Mouse (Mus musculus) bone marrow, adult 2 months (tissue): ENCODE measurements around the gene Fars2. TPM values are rescaled to one million over a fixed set of nuclear protein-coding genes. Genes with fewer than 3 reads are reported as not detected.

ENCODE experiments used
- H3K27ac ChIP-seq: fragments of 200-500 bp; 2 replicates; pipeline ENCODE4 v1.5.1; 2012; ENCODE audit warnings: low read depth, mild to moderate bottlenecking, control low read depth, inconsistent platforms, low read length; ENCODE audit not compliant: control insufficient read depth, poor library complexity, insufficient read depth
- H3K4me1 ChIP-seq: fragments of 200-500 bp; 2 replicates; pipeline ENCODE4 v1.6.1; 2011; ENCODE audit warnings: low read length; ENCODE audit not compliant: control insufficient read depth, insufficient read depth
- H3K4me3 ChIP-seq: fragments of 200-500 bp; replicated peaks from 2 replicates; pipeline ENCODE3; 2011; ENCODE audit warnings: mild to moderate bottlenecking, low read depth, low read length, control low read depth; ENCODE audit not compliant: control insufficient read depth
- CTCF ChIP-seq: fragments of 200-500 bp; IDR thresholded peaks from 2 replicates; pipeline ENCODE4 v1.5.1; 2011; ENCODE audit warnings: low read length, control low read depth; ENCODE audit not compliant: control insufficient read depth, insufficient read depth
- POLR2A ChIP-seq: fragments of 200-500 bp; IDR thresholded peaks from 2 replicates; pipeline ENCODE4 v1.6.1; 2011; ENCODE audit warnings: low read depth, mild to moderate bottlenecking, control low read depth, low read length, borderline replicate concordance; ENCODE audit not compliant: control insufficient read depth
- WGBS: fragments of 180-500 bp; shearing (Covaris S2); methylation state at CpG from one replicate; pipeline ENCODE4 v1.1.7; 2018; 5-methylcytosine and 5-hydroxymethylcytosine counted together
- polyA plus RNA-seq: library from polyadenylated mRNA; stranded (reverse); fragments of >200 nt; gene quantifications from 2 replicates; pipeline ENCODE4 v1.2.4, GENCODE M21; 2011; ENCODE audit warnings: low replicate concordance; ENCODE audit not compliant: missing spikeins, insufficient read depth, insufficient read length

Fars2 gene
- polyA plus RNA-seq, 1 experiment: 29.7 TPM

DNA sequence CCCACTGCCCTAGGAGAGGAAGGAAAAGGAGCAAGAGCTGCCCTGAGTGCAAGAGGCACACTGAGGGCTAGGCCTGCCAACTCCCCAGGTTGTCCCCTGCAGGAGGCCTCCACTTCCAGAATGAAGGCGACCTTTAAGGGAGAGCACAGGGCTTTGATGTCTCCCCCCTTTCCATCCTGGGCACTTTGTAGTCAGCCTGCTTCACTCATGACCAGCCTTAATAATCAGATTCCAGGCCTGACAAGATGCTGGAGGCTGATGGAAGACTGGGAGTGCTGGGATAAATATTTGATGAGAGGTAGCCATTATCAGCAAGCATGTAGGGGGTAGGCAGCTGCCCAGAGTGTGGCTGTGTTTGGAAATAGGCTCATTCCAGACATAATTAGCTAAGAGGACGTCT lies 421.2 kb downstream of the Fars2 start:
- no peak overlapping the region for H3K27ac ChIP-seq
- TF ChIP-seq POLR2A (no peak), CTCF (no peak)
- no peaks in the 10 kb centered on the region for H3K4me1 ChIP-seq
- 76% methylated on average over 2 of the region's 2 CpGs for WGBS
- H3K4me3 ChIP-seq: no peak overlapping the region

DNA sequence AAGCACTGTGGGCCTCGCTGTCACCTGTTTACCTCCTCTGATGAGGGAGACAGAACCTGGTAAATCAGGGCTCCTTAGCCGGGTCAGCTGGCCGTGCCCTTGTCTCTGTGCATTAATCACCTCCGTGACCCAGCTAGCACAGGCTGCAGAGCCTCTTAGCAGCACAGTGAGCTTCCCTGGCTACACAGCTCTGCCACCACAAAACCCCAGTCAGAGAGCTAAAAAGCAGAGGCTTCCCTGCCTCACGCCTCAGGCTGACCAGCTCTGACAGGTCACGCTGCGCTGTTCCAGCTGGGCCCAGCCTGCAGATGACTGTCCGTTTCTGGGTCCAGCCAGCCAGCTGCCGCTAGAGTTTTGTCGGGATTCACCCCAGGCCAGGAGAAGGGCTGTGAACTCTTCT lies 423.0 kb downstream of the Fars2 start:
- WGBS: 86% methylated on average over 10 of the region's 10 CpGs
- Histone ChIP-seq H3K27ac (no peak overlapping the region), H3K4me3 (no peak overlapping the region), H3K4me1 (no peaks in the 10 kb centered on the region; the same call in 1 of the 2 replicates)
- TF ChIP-seq CTCF (no peak), POLR2A (no peak)

DNA sequence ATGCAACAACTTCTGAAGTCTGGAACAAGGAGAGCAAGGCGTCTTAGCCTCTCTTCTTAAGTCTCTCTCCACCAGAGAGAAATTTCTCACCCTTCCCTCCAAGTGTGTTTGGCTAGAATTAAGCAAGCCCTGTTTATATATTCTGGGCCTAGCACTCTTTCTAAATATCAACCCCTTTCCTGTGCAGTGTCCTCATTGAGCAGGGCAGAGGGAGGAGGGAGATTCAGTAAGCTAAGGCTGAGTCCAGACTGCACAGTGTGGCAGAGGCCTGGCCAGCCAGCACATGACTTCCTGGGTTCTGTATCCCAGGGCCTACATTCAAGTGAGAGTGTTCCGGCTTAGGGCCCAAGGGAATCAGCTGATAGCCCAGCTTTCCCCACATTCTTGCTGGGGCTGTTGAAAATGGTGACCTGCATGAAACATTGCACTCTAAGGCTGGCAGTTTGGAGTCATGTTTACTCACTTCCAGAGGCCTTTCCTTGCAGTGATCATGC lies 424.1 kb downstream of the Fars2 start:
- Histone ChIP-seq H3K4me3 (no peak overlapping the region), H3K27ac (no peak overlapping the region), H3K4me1 (no peaks in the 10 kb centered on the region; the same call in 1 of the 2 replicates)
- TF ChIP-seq CTCF (no peak), POLR2A (no peak)
- 80% methylated on average over 2 of the region's 2 CpGs for WGBS

DNA sequence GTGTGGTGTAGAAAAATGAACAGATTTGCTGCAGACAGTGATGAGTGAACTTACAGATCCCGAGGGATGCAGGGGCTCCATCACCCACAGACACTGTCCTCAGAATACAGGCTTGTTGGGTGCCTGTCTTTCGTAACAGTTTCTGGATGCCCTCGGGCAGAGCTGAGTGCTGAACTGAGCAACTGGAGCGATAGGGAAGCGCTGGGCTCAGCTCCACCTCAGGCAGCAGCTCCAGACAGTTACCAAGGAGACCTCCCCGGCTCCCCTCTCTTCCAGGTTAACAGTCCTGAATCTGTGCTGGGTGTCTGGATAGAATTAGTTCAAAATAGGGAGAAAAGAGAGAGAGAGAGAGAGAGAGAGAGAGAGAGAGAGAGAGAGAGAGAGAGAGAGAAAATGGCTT lies 433.5 kb downstream of the Fars2 start:
- no peak overlapping the region for H3K27ac ChIP-seq
- TF ChIP-seq CTCF (no peak), POLR2A (no peak)
- WGBS: 63% methylated on average over 6 of the region's 6 CpGs

DNA sequence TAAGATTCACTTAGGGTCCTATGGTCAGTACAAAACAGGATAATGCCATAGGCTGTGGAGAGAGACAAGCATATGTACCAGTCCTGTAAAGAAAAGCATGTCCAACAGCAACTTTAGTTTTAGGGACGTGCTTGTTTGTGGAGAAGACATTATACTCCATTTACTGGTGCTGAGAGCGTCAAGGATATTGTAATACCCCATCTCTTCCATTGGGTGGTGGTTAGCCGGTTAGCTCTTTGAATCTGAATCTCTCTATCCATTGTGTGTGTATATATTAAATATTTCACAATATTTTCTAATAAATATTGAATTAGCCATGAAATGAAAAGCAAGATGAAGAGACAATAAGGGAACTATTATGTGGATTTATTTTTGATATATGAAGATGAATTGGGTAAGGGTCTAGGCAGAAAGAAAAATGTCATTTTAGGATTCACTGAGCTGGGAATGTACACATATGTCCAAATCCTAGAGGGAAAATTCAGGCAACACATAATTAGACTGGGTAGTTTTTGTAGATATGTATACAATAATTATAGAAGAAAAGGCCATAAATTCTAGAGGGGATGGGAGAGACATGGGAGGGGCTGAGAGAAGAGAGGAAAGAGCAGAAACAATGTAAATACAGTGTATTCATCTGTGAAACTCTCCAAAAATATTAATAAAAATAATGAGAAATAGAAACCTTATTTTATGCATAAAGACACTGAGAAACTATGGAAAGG lies 435.5 kb downstream of the Fars2 start:
- H3K4me3 ChIP-seq: no peak overlapping the region
- no peaks in the 10 kb centered on the region for H3K4me1 ChIP-seq
- no peak overlapping the region for H3K27ac ChIP-seq
- 79% methylated on average over 3 of the region's 3 CpGs for WGBS
- no peak for TF ChIP-seq POLR2A
- no peak for TF ChIP-seq CTCF

More for the DNA sequence above, 433.5 kb downstream of the Fars2 start:
- Histone ChIP-seq H3K4me3 (no peak overlapping the region), H3K4me1 (no peaks in the 10 kb centered on the region)

DNA sequence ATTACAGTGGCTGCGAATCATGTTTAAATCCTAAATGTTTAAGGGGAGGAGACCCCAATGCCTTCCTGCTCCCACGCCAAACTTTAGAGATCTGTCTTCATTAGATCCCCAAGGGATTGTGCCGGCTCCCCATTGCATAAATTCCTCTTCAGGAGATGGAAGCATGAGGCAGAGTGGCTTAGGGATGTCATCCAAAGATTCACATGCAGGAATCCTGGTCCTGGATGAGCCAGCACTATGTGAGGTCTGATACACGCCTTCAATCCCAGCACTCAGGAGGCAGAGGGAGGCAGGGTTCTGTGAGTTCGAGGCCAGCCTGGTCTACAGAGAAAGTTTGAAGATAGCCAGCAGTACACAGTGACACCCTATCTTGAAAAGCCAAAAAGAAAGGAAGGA lies 436.0 kb downstream of the Fars2 start:
- 77% methylated on average over 5 of the region's 5 CpGs for WGBS
- no peak for TF ChIP-seq POLR2A
- no peak for TF ChIP-seq CTCF
- Histone ChIP-seq H3K27ac (no peak overlapping the region), H3K4me3 (no peak overlapping the region), H3K4me1 (no peaks in the 10 kb centered on the region)

DNA sequence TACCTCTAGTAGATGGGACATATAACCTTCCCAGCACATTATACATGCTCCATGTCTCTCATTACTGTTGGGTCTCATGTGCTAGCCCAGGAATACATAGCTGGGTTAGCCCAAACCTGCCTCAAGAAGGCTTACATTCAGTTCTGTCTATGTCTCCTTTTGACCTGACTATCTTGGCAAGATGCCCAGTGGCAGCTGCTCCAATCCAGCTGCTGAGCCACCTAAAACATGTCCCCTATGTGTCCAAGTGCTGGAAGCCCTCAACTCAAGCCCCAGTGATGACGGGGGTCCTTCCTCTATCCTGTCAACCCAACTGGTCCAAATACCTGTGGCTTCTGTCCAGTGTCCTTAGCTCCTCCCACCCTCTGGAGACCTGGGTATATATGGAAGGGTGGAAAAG lies 437.5 kb downstream of the Fars2 start:
- TF ChIP-seq CTCF (no peak), POLR2A (no peak)
- WGBS: 88% methylated on average over 1 of the region's 1 CpGs
- no peak overlapping the region for H3K27ac ChIP-seq

DNA sequence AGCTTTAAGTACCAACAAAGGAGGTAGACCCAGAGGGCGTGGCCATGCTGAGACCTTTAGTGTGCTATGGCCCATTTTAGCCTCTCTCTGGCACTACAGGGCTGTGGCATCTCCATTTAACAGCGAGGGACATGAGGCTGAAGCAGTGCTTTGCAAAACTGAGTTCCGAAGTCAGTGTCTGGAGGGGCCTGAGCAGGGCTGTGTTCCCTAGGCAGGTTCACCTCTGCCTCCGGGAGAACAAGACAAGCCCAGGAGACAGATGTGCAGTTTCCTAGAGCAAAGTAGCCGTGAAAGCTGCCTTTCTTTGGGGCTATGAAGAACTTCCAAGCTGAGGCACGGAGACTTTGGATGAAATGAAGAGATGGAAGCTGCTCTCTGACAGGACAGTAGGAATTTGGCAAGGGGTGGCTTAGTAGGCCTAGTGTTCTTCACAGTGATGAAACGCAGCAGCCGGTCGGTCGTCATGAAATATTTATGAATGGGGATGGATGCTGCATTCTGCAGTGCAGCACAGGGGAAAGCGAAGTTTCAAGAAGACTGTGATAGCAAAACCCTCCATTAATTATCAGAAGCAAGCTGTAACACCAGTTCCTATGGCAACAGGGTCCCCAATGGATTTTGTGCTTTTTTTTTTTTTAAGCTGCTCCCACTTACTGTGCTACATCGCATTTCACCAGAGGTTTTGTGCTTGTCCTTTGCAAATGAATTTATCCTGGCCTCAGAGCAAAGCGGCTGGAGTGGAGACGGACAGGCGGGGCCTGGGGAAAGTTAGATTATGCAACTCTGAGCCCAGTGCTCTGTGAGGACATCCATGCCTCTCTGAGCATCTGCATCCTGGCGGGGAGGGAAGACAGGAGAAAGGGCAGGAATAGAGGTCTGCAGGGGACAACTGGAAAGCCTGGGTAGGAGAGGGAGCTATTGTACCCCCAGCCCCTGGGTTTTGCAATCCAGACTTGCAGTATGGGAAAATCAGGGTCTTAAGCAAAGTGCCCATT lies 445.5 kb downstream of the Fars2 start:
- TF ChIP-seq POLR2A: no peak
- TF ChIP-seq CTCF: no peak
- 81% methylated on average over 16 of the region's 16 CpGs for whole genome bisulfite sequencing
- H3K4me3 ChIP-seq: no peak overlapping the region
- H3K4me1 ChIP-seq: no peaks in the 10 kb centered on the region; the same call in 1 of the 2 replicates
- no peak overlapping the region for H3K27ac ChIP-seq

More for the DNA sequence above, 437.5 kb downstream of the Fars2 start:
- H3K4me3 ChIP-seq: no peak overlapping the region
- no peaks in the 10 kb centered on the region for H3K4me1 ChIP-seq
